Mouse (Mus musculus): ENCODE results near the gene Tada2a.

Tada2a gene

DNA sequence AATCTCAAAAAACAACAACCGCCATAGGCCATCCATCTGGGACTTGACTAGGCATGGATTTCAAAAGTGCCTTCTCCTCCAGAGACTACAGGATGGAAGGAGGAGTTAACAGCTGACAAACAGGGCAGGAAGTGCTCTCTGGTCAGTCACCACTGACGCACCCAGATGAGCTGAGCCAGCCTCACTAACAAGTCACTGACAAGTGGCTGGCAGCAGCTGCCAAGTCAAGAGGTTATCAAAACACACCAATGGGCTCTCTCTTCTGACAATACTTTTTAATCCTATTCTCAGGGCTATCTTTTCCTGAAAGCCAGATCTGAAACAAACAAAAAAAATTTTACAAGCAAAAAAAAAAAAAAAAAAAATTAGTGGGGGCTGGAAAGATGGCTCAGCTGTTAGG is 66.6 kb downstream of the Tada2a start:
- no peak for DNase-seq

DNA sequence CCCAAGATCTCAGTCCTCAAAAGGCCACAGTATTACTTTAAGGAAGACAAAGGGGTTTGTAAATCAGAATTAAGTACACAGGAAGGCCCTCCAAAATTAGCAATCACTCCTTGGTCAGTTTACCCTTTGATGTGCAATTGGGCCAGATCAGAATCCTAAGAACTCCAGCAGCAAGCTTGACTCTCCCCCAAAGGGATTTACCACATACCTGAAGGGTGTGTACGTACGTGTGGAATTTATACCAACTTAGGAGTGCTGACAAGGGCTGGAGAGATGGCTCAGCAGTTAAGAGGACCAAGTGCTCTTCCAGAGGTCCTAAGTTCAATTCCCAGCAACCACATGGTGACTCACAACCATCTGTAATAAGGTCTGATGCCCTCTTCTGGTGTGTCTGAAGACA is 67.5 kb downstream of the Tada2a start:
- DNase-seq: no peak

DNA sequence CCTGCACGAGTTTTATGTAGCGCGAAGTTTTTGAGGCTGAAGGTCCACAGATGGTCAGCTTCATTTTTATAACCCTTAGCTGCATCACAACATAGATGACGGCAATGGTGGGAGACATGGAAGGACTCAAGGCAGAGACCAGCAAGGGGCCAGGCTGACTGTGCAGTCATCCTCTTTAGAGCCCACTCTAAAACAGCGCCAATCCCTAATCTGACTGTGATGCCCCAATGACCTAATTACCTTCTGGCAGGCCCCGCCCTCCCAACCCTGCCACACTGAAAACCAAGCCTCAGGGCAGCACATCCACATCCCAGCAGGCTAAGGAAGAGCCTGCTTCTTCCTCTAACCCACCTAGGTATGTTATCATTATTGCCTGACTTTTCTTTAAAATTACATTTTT is 68.8 kb downstream of the Tada2a start:
- DNase-seq: no peak

DNA sequence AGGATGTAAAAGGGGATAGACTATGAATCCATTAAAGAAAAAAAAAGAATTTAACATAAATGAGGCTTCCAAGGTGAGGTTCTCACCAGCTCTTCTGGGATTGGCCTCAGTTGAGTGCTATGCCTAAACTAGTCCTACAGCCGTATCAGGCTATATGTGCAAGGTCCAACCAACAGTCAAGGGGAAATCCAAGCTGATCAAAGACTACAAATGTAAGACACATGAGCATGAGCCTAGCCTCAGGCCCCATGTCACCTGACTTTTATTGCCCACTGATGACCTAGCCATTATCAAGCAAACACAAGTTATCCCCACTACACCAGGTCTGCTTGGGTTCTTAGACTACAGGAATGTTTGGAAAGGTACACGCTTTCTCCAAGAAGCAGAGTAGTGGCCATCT is 69.6 kb downstream of the Tada2a start:
- no peak for DNase-seq

GRCm38 (mm10) chr11:84057418-84057817 is 72.0 kb downstream of the Tada2a start:
- no peak for DNase-seq

DNA sequence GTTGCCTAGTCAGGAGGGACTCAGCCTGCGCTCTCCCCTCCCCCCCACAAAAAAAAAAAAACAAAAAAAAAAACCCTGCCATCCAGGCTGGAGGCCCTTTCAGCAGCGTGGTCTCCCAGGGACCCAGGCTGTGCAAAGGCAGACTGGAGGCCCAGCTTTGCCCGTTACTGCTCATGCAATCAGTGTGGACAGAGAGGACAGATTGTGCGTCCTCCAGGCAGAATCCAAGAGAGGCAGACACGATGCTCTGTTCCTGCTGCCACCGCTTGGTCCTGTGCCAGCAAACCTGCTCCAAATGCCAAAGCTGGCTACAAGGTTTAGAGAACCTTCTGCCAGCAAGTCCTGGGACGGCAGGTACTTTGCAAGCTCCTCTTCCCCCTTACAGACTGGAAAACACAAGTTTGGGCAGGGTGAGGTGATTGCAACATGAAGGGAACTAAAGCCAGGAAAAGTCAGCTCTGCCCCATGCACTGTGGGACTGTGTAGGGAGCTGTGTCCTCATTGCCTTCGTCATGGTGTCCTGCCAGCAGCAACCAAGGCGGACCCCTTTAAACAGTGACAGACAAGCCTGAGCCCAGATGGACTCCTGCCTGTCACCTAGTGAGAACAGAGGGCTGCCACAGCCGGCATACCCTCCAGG is 75.8 kb downstream of the Tada2a start:
- DNase-seq: peak; percentile 96

- no peak for DNase-seq
These were observed 76.3 kb downstream of the Tada2a start for GRCm38 (mm10) chr11:84053055-84053454.

GRCm38 (mm10) chr11:84048411-84048810 is 81.0 kb downstream of the Tada2a start:
- no peak for DNase-seq

DNA sequence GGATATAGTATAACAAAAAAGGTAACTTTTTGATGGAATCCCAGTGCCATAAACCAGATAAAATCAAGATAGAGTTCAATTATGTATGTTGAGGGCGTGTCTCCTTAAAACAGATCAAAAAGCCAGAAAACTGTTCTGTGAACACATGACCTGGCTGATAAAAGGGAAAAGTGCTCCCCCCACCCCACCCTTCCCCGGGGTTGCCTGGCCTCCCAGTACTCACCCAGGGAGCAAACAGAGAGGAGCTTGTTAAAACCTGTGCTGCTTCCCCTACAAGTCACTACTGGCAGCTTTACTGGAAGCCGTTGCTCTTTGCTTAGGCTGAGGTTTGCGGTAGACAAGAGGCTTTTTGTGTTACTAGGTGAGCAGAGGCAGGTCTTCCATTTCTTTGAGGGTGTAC is 82.1 kb downstream of the Tada2a start:
- no peak for DNase-seq

DNA sequence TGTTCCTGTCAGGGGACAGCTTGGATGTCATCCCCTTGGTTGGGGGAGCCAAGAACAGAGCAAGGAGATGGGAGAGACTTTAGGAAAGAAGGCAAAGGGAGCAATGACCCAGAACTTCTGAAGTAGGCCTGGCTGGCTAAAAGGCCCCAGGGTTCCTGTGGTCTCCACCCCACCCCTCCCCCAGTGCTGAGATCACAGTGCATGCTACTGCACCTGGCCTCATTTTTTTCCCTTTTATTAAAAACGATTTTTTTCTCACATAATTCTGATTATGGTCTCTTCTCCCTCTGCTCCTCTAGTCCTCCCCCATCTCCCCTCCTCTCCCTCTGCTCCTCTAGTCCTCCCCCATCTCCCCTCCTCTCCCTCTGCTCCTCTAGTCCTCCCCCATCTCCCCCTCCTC is 84.4 kb downstream of the Tada2a start:
- DNase-seq: no peak

DNA sequence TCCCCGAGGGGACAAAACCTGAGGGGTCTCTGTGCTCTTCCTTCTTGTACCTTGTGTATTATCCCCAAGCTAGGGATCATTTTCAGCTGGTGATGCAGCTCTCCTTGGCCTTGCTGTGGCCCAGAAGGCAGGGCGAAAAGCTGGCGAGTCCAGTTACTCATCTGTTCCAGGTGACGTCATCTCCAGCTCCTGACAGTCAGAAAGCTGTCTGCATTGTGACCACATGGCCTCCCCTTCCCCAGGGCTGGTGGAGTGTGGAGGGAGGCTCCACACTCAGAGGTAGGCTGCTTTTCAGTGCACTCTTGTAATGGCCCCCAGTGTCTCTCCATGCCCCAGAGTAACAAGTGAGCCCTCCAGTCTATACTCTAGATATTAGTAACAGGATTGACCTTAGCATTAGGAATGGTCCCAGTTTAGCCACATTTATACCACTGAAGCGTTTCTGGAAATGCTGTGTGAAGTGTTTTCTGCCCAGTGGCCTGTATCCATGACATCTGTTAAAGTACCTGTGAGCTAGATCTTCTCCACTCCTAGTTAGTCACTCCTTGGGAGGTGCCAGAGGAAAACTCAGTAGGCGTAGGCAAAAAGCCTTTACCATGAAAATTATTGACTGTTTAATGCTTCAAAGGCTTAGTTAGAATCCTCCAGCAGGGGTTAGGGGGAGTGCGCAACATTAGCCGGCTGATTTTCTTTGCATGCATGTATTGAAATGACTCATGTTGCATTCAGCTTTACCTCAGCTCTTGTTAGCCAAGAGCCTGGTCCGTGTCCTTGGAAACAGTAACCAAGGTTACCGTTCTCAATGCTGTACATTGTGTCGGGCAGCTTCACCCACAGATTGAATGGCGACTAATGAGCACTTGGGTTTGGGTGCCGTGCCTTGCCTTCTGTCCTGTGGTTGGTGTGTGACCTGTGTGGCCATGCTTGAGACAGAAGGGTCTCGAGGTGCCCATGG is 86.3 kb downstream of the Tada2a start:
- peak in 1 of 2 experiments; percentile 12 for DNase-seq

DNA sequence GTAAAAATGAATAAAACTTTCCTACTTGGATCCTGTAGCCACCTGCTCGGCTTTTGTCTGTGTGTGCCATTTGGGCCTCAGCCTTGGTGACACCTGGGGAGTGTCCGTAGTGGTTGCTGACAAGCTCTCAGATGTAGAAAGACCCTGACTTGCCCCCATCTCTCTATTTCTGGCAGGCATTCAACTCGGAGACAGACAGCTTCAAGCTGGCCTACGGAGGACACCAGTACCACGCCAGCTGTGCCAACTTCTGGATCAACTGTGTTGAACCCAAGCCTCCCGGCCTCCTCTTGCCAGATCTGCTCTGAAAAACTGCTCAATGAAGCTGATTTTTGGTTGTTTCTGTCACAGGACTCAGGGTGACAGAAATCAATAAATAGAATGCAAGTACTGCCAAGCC is 88.8 kb downstream of the Tada2a start:
- no peak for DNase-seq

DNA sequence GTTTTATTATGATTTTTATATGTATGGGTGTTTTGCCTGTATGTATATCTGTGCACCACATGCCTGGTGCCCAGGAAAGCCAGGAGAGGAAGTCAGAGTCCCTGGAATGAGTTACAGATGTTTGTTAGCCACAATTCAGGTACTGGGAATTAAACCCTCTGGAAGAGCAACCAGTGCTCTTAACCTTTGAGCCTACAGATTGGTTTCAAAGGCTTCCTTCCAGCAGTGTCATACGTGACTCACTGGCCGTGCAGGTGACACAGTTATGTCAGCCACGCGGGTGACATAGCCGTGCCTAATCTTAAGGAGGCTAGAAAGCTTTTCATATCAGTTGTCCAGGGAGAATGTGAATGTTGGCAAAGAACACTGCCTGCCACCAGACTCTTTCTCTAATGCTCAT is 95.7 kb downstream of the Tada2a start:
- no peak for DNase-seq

DNA sequence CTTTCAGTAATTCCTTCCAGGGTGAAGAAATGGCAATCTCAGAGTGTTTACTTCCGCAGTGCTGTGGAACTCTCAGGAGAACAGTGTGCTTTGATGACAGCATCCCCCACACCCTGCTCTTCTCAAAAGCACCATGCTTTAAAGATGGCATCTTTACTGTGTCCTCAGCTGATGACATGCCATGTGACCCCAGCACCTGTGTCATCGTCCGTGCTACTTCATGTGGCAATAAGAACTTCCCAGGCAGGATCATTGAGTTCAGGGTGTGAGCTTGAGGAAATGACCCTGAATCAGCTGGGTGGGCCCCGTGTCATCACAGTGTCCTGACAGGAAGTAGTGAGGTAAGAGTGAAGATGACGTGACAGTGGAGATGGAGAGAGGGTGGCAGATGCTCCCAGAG is 96.8 kb downstream of the Tada2a start:
- DNase-seq: no peak

DNA sequence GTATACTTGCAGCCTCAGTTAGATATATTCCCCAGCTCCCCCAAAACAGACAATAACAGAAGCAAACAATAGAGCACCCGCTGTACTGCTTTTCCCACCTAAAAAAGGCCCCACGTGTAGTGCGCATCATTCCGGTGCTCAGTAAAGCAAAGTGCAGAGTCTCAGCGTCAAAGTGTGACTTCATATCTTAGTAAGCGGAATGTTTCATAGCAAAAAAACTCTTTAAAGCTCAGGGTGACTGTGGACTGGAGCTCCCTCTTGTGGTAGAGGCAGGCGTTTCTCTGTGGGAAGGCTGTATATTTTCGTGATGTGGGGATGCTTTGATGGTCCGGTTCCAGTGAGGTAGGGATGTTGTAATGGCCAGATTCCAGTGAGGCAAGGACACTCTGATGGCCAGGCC is 97.4 kb downstream of the Tada2a start:
- DNase-seq: peak; percentile 39 to 56

All from cerebellum, postnatal 36 days (tissue).